Mouse (Mus musculus) naive thymus-derived CD4-positive, alpha-beta T cell, adult 2 months (primary cell): Measurements from ENCODE around the gene Ccl17.

Experiments
- DNase-seq: peaks from one replicate; pipeline ENCODE4 v3.0.0-alpha.2; 2011; ENCODE audit warnings: low read depth

Ccl17 gene

DNA sequence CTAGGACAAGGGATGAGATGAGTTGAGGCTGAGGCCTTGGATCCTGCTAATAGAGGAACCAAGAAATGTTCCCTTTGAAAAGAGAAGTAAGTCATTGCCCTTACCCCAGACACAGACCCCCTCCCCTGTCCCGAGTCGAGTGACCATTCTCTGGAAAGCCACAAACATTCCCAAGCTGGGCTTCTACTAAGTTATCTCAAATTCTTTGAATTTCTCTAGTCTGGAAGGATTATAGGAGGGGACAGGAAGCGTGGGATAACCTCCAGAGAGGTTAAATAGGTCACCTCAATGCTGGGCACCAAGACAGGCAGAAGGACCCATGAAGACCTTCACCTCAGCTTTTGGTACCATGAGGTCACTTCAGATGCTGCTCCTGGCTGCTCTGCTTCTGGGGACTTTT is at the start of gene Ccl17:
Gene Ccl17 (plus strand): TSS at position 301 of the 400 bp plus-strand sequence.
- no peak for DNase-seq

DNA sequence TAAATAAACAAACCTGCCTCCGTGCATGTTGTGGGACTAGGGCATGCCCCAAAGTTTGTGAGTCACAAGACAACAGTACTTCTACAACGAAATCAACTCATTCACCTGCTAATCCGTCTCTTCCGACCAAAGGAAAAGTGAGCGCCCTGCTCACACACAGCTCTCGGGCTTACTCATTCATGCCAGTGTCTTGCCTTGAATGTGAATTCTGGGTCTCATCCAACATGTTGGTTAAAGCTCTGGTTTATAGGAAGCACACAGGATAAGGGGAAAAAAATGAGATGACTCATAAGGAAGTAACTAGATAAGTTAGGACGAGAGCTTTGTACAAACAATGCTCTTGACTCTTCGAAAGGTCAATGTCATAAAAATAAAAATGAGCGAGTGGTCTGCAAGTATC is 43.2 kb upstream of the Ccl17 start:
- DNase-seq: no peak

DNA sequence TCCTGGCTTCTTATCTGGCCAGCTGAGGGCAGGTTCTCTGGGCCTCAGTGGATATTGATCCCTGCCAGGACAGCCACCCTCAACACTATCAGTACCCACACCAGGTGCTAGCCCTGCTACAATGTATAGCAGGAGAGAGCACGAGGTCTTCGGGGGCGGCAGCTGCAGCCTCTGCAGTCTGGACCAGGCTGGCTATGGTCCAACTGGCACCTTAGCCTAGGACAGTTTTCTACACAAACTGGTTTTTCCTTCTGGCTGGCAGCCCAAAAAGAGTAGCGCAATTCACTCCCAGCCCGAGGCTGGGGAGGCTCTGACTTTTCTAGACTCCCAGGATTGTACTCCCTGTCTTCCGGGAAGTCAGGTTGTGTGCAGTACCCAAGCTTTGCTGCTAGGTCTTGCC is 39.3 kb upstream of the Ccl17 start:
- no peak for DNase-seq

DNA sequence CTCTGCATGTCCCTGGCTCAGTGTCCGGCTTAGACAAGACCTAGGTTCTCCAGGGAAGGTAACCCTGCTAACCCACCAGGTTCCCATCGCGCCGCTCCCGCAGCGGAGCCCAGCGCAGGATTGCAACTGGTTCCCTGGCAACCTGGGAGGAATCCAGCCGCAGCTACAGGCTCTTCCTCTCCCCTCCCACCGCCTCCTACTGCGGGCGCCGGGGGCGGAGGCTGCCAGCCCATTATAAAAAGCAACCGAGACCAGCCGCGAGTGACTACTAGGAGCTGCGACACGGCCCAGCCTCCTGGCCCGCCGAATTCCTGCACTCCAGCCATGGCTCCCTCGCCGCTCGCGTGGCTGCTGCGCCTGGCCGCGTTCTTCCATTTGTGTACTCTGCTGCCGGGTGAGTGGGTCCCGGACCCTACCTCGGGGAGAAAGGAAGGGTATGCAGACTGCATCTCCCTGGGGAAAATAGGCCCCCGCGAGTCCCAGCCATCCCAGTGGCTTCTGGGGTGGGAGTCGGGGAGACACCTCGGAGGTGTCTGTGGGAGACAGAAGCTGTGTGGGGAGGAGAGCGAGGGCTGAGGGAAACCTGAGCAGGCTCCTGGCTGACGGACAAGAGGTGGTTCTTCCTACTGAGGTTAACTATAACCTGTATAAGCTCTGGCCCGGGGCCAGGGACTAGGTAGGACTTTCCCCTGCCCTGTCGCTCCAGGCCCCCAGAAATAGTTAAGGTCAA is 38.1 kb upstream of the Ccl17 start, which contains the start of gene Cx3cl1:
Gene Cx3cl1 (plus strand): TSS at position 69 of the 730 bp plus-strand sequence.
- DNase-seq: no peak

DNA sequence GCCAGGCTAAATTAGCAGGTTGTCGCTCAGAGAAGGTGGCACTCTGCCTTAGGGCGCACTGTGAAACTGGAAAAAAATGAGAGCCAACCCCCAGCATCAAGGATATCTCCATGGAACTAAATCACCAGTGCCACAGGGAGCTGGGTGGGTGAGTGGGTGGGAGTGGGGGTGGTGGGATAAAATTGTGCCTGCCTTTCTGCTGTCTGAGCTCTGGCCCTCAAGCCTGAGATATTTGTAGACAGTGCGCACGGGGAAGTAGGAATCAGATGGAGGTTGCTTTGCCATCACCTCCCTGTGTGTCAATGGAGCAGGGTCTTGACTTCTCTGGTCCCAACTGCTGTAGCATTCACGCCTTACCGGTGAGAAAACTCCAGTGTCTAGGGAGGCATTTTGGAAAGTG is 37.2 kb upstream of the Ccl17 start:
- DNase-seq: no peak

DNA sequence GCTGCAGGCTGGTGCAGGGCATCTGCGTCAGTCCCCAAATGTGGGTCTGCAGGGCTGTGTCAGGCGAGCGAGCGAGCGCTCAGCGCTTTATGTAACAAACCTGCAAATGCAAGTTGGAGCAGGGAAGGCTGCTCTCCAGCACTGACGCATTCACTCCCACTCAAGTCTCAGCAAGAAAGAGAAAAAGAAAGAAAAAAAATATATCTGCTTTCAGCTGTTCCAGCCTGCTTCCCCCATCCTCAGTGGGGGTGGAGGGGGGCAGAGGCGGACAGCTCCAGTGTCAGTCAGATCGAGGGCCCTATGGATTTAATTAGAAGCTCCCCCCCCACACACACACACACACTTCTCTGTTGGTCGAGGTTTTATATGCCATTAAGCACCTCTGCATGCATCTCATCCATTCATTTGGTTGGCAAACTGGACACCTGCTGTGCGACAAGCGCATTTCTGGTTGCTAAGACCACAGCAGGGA is 36.5 kb upstream of the Ccl17 start:
- no peak for DNase-seq

DNA sequence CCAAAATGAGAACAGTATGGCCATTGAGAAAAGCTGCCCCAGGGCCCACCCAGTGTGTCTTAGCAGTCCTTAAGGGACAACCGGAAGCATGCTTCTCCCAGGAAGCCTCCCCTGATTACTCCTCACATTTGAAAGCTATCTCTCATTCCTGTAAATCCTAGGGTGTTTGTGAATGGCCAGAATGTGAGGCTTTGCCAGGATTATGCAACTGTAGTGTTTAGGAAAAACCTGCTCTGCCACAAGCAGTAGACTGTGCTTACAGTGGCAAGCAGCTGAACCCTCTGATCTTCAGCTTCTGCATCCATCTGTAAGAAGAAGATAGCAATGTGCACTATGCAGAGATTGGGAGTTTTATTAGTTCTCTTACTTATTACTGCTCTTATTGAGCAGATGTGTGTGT is 35.7 kb upstream of the Ccl17 start:
- no peak for DNase-seq

DNA sequence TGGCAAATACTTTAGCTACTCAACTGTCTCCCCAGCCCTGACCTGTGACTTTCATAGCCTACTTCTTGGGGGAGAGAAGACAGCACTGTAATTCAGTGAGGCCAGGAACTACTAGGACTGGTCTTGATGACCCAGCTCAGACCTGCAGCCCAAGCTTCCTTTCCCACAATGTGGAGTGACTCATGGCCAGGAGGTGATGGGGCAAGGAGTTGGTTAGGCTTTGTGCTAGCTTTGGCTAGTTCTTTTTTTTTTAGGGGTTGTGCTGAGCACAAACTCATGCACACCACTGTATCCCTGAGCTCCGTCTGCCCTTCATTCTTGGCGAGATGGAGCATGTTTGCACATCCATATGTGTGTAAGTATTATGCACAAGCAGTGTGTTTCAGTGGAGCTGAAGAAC is 33.9 kb upstream of the Ccl17 start:
- DNase-seq: no peak

DNA sequence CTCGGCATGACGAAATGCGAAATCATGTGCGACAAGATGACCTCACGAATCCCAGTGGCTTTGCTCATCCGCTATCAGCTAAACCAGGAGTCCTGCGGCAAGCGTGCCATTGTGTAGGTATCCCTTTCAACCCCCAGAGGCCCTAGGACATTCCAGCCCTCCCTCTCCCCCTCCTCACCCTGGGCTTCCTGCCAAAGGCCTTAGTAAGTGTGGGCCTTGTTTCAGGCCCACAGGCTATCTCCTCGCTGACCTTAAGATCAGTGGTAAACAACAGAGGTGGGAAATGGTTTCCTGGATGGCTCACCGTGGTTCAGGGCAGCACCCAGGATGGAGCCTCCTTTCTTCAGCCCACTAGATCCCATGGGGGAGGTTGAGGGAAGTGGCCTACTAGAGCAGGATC is 32.2 kb upstream of the Ccl17 start:
- DNase-seq: no peak

DNA sequence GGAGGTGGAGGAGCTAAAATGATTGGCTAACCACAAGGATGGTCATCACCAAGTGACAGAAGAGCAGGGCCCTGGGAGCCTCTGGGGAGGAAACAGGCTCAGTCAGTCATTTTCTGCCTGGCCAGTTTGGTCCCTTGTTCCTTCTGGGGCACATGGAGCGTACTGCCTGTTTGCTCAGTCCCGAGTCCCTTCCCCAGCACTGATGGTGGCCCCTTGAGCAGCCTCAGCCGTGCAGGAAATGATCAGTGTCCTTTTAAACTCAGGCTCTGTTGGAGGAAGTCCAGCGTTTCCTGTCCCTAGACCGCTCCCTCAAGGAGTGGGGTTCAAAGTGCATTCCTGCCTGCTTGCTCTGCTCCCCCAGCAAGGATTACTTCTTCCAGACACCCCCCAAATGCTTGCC is 31.8 kb upstream of the Ccl17 start:
- no peak for DNase-seq

DNA sequence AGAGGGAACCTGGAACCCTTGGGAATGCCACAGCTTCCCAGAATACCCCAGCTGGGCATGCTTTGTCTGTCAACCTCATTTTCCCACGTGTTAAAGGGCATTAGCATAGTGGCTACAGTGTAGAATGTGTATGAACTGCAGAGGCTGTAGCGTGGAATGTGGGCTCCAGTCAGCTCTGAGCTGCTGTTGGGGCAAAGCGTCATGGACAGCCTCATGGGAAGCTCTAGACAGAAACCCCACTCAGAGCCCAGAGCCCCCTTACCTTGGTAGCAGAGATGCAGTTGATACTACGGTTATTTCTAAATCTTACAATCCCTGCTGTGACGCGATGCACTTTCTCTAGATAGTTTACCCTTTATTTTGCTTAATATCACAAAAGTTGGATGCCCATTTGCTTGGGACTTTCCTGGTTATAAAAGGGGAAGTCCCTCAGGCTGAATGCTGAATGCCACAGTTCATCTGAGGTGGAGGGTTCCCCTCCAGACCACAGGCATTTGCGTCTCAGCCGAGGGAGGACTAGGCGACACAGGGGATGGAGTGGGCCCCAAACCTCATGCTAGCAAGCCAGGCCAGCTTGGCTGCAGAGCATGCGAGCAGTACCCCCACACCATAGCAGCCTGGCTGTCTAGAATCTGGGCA is 31.2 kb upstream of the Ccl17 start:
- no peak for DNase-seq

DNA sequence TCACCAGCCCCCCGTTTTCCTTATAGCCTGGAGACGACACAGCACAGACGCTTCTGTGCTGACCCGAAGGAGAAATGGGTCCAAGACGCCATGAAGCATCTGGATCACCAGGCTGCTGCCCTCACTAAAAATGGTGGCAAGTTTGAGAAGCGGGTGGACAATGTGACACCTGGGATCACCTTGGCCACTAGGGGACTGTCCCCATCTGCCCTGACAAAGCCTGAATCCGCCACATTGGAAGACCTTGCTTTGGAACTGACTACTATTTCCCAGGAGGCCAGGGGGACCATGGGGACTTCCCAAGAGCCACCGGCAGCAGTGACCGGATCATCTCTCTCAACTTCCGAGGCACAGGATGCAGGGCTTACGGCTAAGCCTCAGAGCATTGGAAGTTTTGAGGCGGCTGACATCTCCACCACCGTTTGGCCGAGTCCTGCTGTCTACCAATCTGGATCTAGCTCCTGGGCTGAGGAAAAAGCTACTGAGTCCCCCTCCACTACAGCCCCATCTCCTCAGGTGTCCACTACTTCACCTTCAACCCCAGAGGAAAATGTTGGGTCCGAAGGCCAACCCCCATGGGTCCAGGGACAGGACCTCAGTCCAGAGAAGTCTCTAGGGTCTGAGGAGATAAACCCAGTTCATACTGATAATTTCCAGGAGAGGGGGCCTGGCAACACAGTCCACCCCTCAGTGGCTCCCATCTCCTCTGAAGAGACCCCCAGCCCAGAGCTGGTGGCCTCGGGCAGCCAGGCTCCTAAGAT is 30.5 kb upstream of the Ccl17 start:
- no peak for DNase-seq

DNA sequence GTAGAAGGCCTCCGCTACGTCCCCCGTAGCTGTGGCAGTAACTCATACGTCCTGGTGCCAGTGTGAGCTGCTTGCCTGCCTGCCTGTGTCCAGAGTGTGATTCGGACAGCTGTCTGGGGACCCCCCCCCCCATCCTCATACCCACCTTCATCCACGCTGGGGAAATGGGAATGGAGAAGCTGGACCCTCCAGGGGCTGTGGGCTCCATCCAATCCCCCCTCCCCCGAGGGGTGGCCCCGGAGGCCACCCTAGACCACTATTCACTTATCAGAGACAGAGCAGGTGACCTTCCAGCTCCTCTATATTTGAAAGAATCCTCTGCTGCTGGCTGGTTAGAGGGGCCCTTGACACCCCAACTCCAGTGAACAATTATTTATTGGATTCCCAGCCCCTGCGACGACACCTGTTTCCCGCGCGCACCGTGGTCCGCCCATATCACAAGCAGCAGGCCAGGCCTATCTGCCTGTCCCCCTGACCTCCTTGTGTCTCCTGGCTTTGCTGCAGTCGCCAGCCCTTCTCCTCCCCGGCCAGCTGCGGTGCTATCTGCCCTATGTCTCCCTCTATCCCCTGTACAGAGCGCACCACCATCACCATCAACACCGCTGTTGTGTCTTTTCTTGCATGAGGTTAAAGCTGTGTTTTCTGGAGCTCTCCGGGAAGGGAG is 29.6 kb upstream of the Ccl17 start:
- no peak for DNase-seq

DNA sequence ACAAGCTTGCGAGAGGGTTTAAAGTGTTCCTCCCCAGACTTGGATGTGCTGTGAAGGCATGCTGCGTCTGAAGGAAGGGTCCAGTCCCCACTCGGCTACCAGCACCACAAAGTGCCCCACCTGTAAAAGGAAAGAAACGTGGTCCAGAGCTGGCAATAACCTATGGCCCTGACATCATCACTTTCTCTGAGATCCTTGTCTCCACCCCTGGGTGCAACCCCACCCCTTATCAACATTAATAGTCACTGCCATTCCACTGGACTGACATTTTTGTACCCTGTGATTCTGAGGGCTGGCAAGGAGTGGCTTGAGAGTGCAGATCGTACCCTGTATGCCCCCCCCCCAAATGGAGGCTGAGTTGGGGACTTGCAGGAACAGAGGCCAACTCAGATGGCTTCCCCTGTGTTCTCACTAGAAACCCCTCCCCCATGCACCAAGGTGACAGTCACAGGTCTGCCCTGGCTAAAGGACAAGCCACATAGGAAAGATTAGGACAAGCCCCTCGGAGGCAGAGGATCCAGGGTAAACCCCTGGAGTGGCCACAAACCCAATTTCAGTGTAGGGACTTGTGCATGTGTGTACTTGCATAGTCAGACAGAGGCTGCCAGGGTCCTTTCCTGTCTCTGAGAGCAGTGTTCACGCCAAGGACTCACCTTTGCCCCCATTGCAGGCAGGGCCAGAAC is 29.0 kb upstream of the Ccl17 start:
- DNase-seq: no peak

DNA sequence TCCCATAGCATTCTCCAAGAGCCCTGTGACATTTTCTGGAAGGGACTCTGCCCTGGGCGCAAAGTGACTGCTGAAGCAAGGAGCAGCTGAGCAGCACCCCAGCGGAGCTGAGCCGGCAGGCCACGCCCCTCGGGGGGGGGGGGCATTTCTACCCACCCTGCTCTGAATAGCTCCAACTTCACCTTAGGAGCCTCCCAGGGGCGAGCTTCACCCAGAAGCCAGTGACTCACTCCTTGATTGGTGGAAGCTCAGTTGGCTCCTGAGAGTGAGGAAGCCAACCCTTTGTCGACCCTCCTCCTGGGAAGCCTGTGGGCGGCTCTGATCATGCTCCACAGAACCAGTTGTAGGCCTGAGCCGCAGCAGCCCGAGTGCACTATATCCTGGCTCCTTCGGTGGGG is 28.4 kb upstream of the Ccl17 start:
- DNase-seq: no peak

DNA sequence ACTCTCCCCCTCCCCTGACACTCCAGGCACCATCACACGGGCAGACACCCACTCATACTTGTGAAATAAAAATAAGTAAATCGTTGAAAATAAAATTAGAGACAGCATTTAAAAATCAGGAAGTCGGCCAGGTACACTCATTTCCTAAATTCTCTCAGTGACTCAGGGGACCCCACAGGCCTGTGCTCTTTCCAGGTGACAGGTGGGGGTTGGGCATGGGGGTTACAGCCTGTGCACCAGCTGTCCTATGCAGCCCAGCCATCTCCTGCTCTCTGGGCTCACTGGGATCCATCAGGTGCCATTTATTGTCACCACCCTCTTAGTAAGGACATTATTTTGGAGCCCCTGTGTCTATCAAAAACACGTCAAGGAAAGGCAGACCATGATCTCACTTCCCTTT is 26.4 kb upstream of the Ccl17 start:
- DNase-seq: no peak

DNA sequence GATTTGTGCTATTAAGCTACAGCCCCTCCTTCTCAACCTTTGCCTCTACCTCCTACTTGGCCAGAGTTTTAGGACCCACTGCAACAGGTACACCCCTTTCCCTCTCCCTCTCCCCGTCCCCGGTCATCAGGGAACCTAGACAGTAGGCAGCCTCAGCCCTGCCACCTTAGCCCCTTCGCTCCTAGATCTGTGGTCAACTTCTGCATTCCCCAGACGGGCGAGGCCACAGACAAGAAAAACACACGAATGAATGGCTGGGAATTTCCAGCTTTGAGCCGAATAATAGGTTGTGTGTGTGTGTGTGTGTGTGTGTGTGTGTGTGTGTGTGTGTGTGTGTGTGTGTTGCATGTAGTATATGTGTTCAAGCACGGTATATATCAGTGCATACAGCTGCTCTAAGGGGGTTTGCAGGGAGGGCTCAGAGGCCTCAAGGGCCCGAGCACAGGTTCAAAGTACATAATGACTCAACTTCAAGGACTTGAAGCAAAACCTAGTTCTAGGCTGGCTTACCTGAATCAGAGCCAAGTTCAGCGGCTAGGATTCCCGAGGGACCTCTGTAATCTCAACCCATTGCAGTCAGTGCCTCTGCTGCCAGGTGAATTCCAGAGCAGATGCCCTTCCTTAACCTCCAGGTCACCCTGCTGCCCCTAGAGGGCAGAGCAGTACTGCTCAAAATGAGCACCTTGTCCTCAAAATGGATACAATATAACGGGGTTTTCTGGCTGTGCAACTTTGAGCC is 24.8 kb upstream of the Ccl17 start:
- peak; percentile 69 for DNase-seq

DNA sequence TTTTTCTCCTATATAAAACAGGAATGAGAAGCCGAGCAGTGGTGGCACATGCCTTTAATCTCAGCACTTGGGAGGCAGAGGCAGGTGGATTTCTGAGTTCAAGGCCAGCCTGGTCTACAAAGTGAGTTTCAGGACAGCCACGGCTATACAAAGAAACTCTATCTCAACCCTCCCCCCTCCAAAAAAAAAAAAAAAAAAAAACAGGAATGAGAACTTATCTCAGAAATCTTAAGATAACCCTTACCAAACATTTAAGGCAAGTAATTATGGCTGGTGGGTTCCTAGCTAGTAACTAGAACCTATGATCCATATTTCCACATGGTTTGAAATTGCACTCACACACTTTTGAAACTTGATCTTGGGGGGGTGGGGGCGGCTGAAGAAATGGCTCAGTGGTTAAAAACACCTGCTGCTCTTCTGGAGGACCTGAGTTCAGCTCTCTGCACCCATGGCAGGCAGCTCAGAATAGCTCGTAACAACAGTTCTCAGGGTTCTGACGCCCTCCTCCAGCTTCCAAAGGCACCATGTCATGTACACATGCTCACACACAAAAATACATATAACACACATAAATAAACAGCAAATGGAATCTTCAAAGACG is 24.2 kb upstream of the Ccl17 start:
- no peak for DNase-seq

DNA sequence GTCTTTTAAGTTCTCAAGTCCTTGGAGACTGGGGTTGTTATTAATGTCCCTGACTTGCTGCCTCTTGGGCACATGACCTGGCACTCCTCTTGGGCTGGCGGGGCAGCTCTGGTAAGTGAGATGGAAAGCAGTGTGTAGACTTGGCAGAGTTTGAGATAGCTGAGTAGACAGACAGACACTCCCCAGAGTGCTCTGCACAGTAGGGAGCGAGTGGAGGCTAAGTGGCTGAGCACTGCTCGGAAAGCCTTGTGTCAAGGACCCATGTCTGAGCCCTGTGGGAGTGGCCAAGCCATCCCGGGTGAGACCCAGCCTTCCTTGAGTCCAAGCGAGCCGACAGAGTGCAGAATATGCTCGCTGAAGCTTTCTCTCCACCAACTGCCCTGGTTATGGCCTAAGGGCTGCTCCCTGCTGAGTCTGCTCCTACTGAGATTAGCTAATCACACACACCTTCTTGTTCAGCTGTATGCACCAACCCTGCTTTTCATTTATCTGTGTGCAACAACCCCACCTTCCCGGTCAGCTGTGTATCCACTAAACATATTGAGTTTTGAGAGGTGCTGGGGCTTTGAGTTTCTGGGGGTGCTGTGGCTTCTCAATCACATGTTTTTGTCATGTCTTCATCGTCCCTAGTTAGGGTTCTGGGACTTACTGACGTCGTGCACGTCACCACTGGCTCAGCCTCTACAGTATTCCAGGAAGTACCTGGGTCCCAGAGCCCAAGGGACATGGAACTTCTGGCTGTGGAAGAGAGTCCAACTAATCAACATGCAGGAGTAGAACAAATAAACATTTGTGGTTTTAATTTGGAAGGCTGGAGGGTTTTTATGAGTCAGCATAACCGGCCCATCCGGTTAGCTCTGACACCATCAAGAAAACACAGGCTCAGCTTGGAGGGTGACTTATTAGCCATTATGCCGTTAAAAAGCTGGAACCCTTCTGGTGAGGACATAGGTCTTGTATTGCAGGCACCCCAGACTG is 22.4 kb upstream of the Ccl17 start:
- no peak for DNase-seq
